Mouse (Mus musculus): ENCODE measurements around the gene Myh14. TPM values are rescaled to one million over a fixed set of nuclear protein-coding genes. Genes with fewer than 3 reads are reported as not detected.

Gene Myh14
- polyA plus RNA-seq, 2 experiments = 2.5 to 3.7 TPM

DNA sequence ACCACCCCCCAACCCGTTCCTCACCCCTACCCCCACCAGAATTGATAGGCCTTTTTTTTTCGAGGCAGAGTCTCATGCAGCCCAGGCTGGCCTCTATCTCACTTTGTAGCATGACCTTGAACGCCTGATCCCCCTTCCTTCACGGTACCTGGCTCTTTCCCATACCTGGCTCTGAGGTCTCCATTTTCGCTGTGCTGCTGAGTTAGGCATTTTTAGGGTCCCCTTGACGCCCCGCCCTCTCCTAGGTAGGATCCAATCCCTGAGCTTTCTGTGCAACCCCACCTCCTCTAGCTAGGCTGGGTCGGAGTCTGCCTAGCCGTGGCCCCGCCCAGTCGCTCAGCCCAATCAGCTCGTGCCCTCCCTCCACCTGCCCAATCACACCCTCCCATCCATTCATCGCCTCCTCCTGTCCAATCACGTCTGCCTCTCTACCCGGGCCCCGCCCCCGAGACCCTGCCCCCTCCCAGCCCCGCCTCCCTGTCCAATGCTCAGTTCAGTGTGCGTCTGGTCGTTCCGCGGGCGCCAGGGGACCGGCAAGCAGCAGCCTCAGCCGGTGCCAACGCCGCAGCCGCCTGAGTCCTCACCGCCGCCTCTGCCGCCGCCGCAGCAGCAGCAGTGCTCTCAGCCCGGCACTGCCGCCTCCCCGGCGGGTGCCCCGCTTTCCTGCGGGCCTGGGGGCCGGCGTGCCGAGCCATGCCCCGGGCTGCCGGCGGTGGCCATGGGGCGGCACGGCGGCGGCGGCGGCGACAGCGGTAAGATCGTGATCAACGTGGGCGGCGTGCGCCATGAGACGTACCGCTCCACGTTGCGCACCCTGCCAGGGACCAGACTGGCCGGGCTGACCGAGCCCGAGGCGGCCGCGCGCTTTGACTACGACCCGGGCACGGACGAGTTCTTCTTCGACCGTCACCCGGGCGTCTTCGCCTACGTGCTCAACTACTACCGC lies 80.0 kb downstream of the Myh14 start, which contains the start of gene Kcnc3:
TSS of gene Kcnc3 (plus strand) at position 263 of the 946 bp plus-strand sequence.
- peak within 1 kb of the TSS; percentile 38; the same call in 1 of the 2 replicates for H3K9ac ChIP-seq (ENCODE audit: low read depth, low read length, severe bottlenecking)
- H3K27me3 ChIP-seq (ENCODE audit: control insufficient read depth, insufficient read depth, low read length) = peaks cover 78% of the 10 kb centered on the region
- no peak for TF ChIP-seq POLR2A (IDR thresholded peaks at IDR 0.05; ENCODE audit: borderline replicate concordance, extremely low read depth, insufficient read depth, insufficient read length)
- no peaks in the 10 kb centered on the region for H3K36me3 ChIP-seq (ENCODE audit: control insufficient read depth, insufficient read depth, low read length)
- no peak within 1 kb of the TSS for H3K27ac ChIP-seq (replicated peaks; ENCODE audit: low read depth, low read length)
- no peaks in the 10 kb centered on the region for H3K9me3 ChIP-seq (ENCODE audit: control insufficient read depth, low read length)
- DNase-seq (ENCODE audit: low spot score) = peak; percentile 93
- peaks cover 18% of the 10 kb centered on the region; the same call in 1 of the 2 replicates for H3K4me1 ChIP-seq (ENCODE audit: control insufficient read depth, insufficient read depth, low read length)
- H3K4me2 ChIP-seq (replicated peaks; ENCODE audit: low read depth, low read length, severe bottlenecking) = peak within 1 kb of the TSS; percentile 99
- under 1% methylated on average over 60 of the region's 80 CpGs for WGBS
- peak; percentile 95 for ATAC-seq (ENCODE audit: low FRiP score, low read depth)
- peak within 1 kb of the TSS; percentile 47 for H3K4me3 ChIP-seq (replicated peaks; ENCODE audit: low read length)

DNA sequence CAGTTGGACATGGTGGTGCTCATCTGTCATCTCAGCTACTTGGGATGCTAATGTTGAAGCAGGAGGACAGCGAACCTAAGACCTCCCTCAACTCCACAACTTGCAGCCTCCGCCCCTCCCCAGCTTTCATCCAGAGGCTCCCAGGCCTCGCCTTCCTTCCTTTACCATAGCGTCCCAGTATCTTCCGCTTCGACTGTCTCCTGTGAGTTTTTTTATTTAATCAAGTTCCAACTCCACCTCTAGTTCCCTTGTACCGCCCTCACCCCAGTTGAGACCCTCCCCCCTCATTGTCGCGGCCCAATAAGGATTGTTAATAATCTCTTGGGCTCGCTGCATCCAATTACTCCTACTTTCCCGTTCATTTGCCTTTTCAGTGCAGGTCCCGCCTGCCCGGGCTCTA lies 80.7 kb downstream of the Myh14 start:
- H3K36me3 ChIP-seq (ENCODE audit: control insufficient read depth, insufficient read depth, low read length) = no peaks in the 10 kb centered on the region
- no peak overlapping the region for H3K27ac ChIP-seq (replicated peaks; ENCODE audit: low read depth, low read length)
- peak overlapping the region; percentile 47 for H3K4me3 ChIP-seq (replicated peaks; ENCODE audit: low read length)
- no peak for DNase-seq (ENCODE audit: low spot score)
- peaks cover 85% of the 10 kb centered on the region for H3K27me3 ChIP-seq (ENCODE audit: control insufficient read depth, insufficient read depth, low read length)
- H3K9me3 ChIP-seq (ENCODE audit: control insufficient read depth, low read length) = no peaks in the 10 kb centered on the region
- no peak for TF ChIP-seq POLR2A (IDR thresholded peaks at IDR 0.05; ENCODE audit: borderline replicate concordance, extremely low read depth, insufficient read depth, insufficient read length)
- no peak overlapping the region for H3K9ac ChIP-seq (ENCODE audit: low read depth, low read length, severe bottlenecking)
- 5% methylated on average over 12 of the region's 13 CpGs for WGBS
- peaks cover 18% of the 10 kb centered on the region; the same call in 1 of the 2 replicates for H3K4me1 ChIP-seq (ENCODE audit: control insufficient read depth, insufficient read depth, low read length)
- H3K4me2 ChIP-seq (replicated peaks; ENCODE audit: low read depth, low read length, severe bottlenecking) = peak overlapping the region; percentile 99
- ATAC-seq (ENCODE audit: low FRiP score, low read depth) = no peak

DNA sequence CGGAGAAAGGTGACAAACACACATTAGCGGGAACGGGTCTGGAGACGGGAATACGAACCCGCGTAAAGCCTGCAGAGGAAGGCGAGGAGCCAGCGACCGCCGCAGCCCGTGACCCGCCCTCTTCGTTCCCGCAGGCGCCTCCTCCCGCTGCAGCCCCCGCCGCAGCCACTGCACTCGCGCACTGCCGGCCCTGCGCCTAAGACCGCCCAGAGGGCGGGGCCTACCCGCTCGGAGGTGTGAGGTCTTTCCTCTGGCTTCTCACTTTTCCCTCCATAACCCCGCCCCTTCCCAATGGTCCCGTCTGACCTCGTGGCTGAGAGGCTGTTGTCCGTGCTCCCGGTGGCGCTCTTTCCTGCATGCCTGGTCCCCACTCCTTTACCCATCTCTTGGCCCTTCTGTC lies 81.5 kb downstream of the Myh14 start:
- 0% methylated on average over 16 of the region's 33 CpGs for WGBS
- Histone ChIP-seq H3K4me3 (replicated peaks; ENCODE audit: low read length) (peak overlapping the region; percentile 47), H3K27ac (replicated peaks; ENCODE audit: low read depth, low read length) (no peak overlapping the region), H3K9me3 (ENCODE audit: control insufficient read depth, low read length) (no peaks in the 10 kb centered on the region), H3K27me3 (ENCODE audit: control insufficient read depth, insufficient read depth, low read length) (peaks cover 86% of the 10 kb centered on the region), H3K4me2 (replicated peaks; ENCODE audit: low read depth, low read length, severe bottlenecking) (peak overlapping the region; percentile 99), H3K4me1 (ENCODE audit: control insufficient read depth, insufficient read depth, low read length) (peaks cover 18% of the 10 kb centered on the region; the same call in 1 of the 2 replicates), H3K9ac (ENCODE audit: low read depth, low read length, severe bottlenecking) (peak overlapping the region; percentile 31), H3K36me3 (ENCODE audit: control insufficient read depth, insufficient read depth, low read length) (no peaks in the 10 kb centered on the region)
- DNase-seq (ENCODE audit: low spot score) (peak; percentile 67), ATAC-seq (ENCODE audit: low FRiP score, low read depth) (peak; percentile 56)
- TF ChIP-seq POLR2A (IDR thresholded peaks at IDR 0.05; ENCODE audit: borderline replicate concordance, extremely low read depth, insufficient read depth, insufficient read length) = no peak

DNA sequence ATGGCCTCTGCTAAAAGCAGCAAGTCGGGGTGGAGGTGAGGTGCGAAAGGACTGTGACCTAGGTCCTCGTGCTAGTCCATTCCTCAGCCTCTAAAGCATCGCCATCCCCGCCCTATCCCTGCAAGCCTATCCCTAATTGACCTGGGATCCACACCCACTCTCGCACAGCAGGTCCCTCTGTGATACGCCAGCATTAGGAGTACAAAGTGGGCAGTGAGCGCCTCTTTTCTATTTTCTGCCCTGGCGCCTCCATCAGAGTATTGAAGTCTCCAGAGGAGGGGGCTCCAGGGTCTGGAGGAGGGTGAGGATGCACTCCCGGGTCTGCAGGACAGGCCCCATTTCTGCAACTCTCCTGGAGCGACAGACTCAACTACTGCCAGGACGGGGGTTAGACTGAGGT lies 82.3 kb downstream of the Myh14 start:
- DNase-seq (ENCODE audit: low spot score) (no peak), ATAC-seq (ENCODE audit: low FRiP score, low read depth) (no peak)
- Histone ChIP-seq H3K9ac (ENCODE audit: low read depth, low read length, severe bottlenecking) (no peak overlapping the region), H3K27me3 (ENCODE audit: control insufficient read depth, insufficient read depth, low read length) (peaks cover 82% of the 10 kb centered on the region), H3K4me1 (ENCODE audit: control insufficient read depth, insufficient read depth, low read length) (peaks cover 12% of the 10 kb centered on the region; the same call in 1 of the 2 replicates), H3K4me3 (replicated peaks; ENCODE audit: low read length) (peak overlapping the region; percentile 47), H3K36me3 (ENCODE audit: control insufficient read depth, insufficient read depth, low read length) (no peaks in the 10 kb centered on the region), H3K4me2 (replicated peaks; ENCODE audit: low read depth, low read length, severe bottlenecking) (peak overlapping the region; percentile 99), H3K9me3 (ENCODE audit: control insufficient read depth, low read length) (no peaks in the 10 kb centered on the region), H3K27ac (replicated peaks; ENCODE audit: low read depth, low read length) (no peak overlapping the region)
- no peak for TF ChIP-seq POLR2A (IDR thresholded peaks at IDR 0.05; ENCODE audit: borderline replicate concordance, extremely low read depth, insufficient read depth, insufficient read length)
- WGBS = 7% methylated on average over 12 of the region's 12 CpGs

DNA sequence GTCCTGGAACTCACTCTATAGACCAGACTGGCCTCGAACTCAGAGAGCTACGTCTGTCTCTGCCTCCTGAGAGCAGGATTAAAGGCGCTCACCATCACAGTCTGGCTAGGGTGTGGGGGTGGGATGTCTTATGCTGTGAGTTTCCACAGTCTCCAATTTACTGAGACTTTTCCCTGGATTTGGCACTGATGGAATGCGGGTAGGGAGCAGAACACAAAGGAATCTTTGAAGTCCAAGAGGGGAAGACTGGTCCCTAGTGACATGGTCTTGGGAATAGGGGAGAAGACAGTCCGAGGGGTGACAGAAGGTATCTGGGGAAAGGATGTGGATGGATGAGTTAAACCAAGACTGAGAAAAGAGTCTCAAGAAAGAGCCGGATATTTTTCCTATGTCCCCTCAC lies 83.0 kb downstream of the Myh14 start:
- no peak overlapping the region for H3K4me2 ChIP-seq (replicated peaks; ENCODE audit: low read depth, low read length, severe bottlenecking)
- H3K36me3 ChIP-seq (ENCODE audit: control insufficient read depth, insufficient read depth, low read length) = no peaks in the 10 kb centered on the region
- H3K9ac ChIP-seq (ENCODE audit: low read depth, low read length, severe bottlenecking) = no peak overlapping the region
- DNase-seq (ENCODE audit: low spot score) (no peak), ATAC-seq (ENCODE audit: low FRiP score, low read depth) (no peak)
- no peak for TF ChIP-seq POLR2A (IDR thresholded peaks at IDR 0.05; ENCODE audit: borderline replicate concordance, extremely low read depth, insufficient read depth, insufficient read length)
- H3K4me1 ChIP-seq (ENCODE audit: control insufficient read depth, insufficient read depth, low read length) = peaks cover 12% of the 10 kb centered on the region; the same call in 1 of the 2 replicates
- H3K27ac ChIP-seq (replicated peaks; ENCODE audit: low read depth, low read length) = no peak overlapping the region
- 35% methylated on average over 6 of the region's 6 CpGs for WGBS
- H3K9me3 ChIP-seq (ENCODE audit: control insufficient read depth, low read length) = no peaks in the 10 kb centered on the region
- H3K4me3 ChIP-seq (replicated peaks; ENCODE audit: low read length) = no peak overlapping the region
- peaks cover 76% of the 10 kb centered on the region for H3K27me3 ChIP-seq (ENCODE audit: control insufficient read depth, insufficient read depth, low read length)

Data from limb, embryonic 14.5 days (tissue).